Mouse (Mus musculus) kidney, adult 2 months (tissue): ENCODE measurements at regions not wholly inside any gene's neighbourhood (a gene's known extent, or its start where the extent isn't known, plus 50 kb on each side); places are given as distances from the start of the nearest gene placed in this dataset.

Experiments
- DNase-seq: peaks from one replicate; pipeline ENCODE4 v3.0.0; 2021
- H3K27ac ChIP-seq: fragments of 200-500 bp; 2 replicates; pipeline ENCODE4 v1.5.1; 2012; ENCODE audit warnings: low read depth, low read length, control low read depth, inconsistent platforms; ENCODE audit not compliant: insufficient read depth
- H3K27me3 ChIP-seq: fragments of 200-500 bp; replicated peaks from 2 replicates; pipeline ENCODE4 v1.6.1; 2012; ENCODE audit warnings: mild to moderate bottlenecking, moderate library complexity, low read length, inconsistent platforms; ENCODE audit not compliant: control insufficient read depth, insufficient read depth
- H3K36me3 ChIP-seq: fragments of 200-500 bp; 2 replicates; pipeline ENCODE4 v1.6.1; 2012; ENCODE audit warnings: mild to moderate bottlenecking, moderate library complexity, low read length, inconsistent platforms; ENCODE audit not compliant: control insufficient read depth, insufficient read depth
- H3K4me1 ChIP-seq: fragments of 200-500 bp; 2 replicates; pipeline ENCODE4 v1.6.1; 2011; ENCODE audit warnings: low read length; ENCODE audit not compliant: control insufficient read depth, insufficient read depth
- H3K4me3 ChIP-seq: fragments of 200-500 bp; 2 replicates; pipeline ENCODE4 v1.5.1; 2011; ENCODE audit warnings: mild to moderate bottlenecking, low read depth, low read length, control low read depth; ENCODE audit not compliant: insufficient read depth
- CTCF ChIP-seq: fragments of 200-500 bp; conservative IDR thresholded peaks from 2 replicates; pipeline ENCODE4 v1.5.1; 2011; ENCODE audit warnings: low read depth, mild to moderate bottlenecking, control low read depth, low read length, moderate library complexity, mixed read lengths; ENCODE audit not compliant: insufficient read depth, insufficient read length
- POLR2A ChIP-seq: fragments of 200-500 bp; IDR thresholded peaks from one replicate; pipeline ENCODE4 v1.6.1; 2011; ENCODE audit warnings: low read depth, low read length, control low read depth
- WGBS: fragments of 180-500 bp; shearing (Covaris S2); methylation state at CpG from one replicate; pipeline ENCODE4 v1.1.7; 2018; 5-methylcytosine and 5-hydroxymethylcytosine counted together

DNA sequence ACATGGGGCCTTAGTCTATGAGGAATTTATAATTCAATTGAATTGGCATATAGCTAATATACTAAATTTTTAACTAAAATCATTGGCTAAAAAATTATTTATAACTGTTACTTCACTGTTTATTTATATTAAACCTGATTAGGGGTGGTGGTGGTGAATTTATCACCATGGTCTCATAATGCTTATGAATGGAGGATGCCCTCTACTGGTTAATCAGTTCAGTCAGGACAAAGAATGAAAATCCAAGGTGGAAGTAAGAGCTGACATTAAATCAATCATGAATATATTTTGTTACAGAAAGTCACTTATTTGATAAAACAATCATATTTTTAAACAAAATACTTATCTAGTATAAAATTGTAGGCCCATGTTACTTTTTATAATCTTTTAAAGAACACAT, 104.3 kb upstream of the Rgs1 start:
- H3K27ac ChIP-seq, result no peak overlapping the region
- H3K4me3 ChIP-seq, result no peak overlapping the region
- DNase-seq, result no peak
- no peaks in the 10 kb centered on the region for H3K36me3 ChIP-seq
- TF ChIP-seq CTCF (no peak), POLR2A (no peak)
- no peaks in the 10 kb centered on the region for H3K4me1 ChIP-seq
- no peaks in the 10 kb centered on the region for H3K27me3 ChIP-seq

DNA sequence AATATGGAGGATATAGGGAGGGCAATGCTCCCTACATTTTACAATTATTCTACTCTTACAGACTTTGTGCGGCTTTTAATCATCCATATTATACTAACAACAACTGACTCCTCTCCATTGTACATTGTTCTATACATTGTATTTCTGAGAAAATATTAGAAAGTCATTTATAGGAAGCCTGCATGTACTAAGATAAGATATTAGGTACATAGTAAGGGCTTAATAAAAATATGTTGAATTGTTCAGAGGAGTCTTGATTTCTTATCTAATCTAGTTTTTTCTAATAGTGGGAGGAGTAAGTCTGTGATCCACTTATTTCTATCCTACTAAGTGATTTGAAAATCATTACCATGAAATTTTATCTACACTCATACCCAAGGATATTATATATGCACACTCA, 94.8 kb upstream of the Rgs1 start:
- H3K4me1 ChIP-seq, result no peaks in the 10 kb centered on the region
- WGBS, result 95% methylated on average over 1 of the region's 1 CpGs
- DNase-seq, result no peak
- no peak for TF ChIP-seq CTCF
- TF ChIP-seq POLR2A, result no peak
- H3K27ac ChIP-seq, result no peak overlapping the region
- H3K36me3 ChIP-seq, result no peaks in the 10 kb centered on the region
- H3K27me3 ChIP-seq, result no peaks in the 10 kb centered on the region
- no peak overlapping the region for H3K4me3 ChIP-seq

GRCm38 (mm10) chr1:144343299-144343698, 94.3 kb upstream of the Rgs1 start:
- no peak for DNase-seq
- Histone ChIP-seq H3K4me3 (no peak overlapping the region), H3K36me3 (no peaks in the 10 kb centered on the region), H3K27ac (no peak overlapping the region), H3K4me1 (no peaks in the 10 kb centered on the region), H3K27me3 (no peaks in the 10 kb centered on the region)
- WGBS, result 50% methylated on average over 5 of the region's 5 CpGs
- TF ChIP-seq POLR2A (no peak), CTCF (no peak)

GRCm38 (mm10) chr1:144337572-144337971, 88.5 kb upstream of the Rgs1 start:
- Histone ChIP-seq H3K4me1 (no peaks in the 10 kb centered on the region), H3K4me3 (no peak overlapping the region), H3K36me3 (no peaks in the 10 kb centered on the region), H3K27me3 (no peaks in the 10 kb centered on the region), H3K27ac (no peak overlapping the region)
- WGBS, result 81% methylated on average over 2 of the region's 2 CpGs
- TF ChIP-seq CTCF (no peak), POLR2A (no peak)
- DNase-seq, result no peak

DNA sequence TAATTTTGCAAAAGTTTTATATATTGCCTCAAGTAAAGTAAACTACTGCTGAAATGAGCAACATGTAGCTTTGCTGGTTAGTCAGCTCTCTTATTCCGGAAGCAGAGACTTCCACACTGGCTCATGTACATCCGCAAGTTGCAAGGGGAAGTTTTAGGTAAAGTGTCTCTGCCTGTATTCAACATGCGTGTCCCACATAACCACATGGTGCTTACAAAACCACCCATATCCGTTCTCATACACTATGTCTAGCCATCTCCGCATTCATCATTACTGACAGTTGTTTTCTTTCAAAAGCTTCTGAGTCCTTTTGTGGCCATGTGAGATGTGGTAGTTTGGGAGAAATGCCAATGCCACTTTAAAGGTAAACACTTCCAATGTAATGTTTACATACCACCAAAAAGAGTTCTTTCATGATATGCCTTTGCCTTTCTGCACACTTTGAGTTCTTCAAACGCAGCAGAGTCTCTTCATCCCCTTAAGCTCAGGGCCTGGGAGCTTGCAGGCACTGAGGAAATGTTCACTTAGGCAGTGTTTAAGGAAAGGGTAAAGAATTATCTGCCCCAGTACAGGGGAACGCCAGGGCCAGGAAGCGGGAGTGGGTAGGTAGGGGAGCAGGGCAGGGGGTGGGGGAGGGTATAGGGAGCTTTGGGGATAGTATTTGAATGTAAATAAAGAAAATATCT, 81.5 kb upstream of the Rgs1 start:
- no peak overlapping the region for H3K4me3 ChIP-seq
- no peaks in the 10 kb centered on the region for H3K27me3 ChIP-seq
- WGBS, result 77% methylated on average over 8 of the region's 8 CpGs
- H3K27ac ChIP-seq, result no peak overlapping the region
- no peak for TF ChIP-seq POLR2A
- no peak for TF ChIP-seq CTCF
- DNase-seq, result no peak
- no peaks in the 10 kb centered on the region for H3K4me1 ChIP-seq
- H3K36me3 ChIP-seq, result no peaks in the 10 kb centered on the region

GRCm38 (mm10) chr1:144319406-144319805, 70.4 kb upstream of the Rgs1 start:
- Histone ChIP-seq H3K27ac (no peak overlapping the region), H3K36me3 (no peaks in the 10 kb centered on the region), H3K4me1 (no peaks in the 10 kb centered on the region), H3K27me3 (no peaks in the 10 kb centered on the region), H3K4me3 (no peak overlapping the region)
- 77% methylated on average over 6 of the region's 6 CpGs for WGBS
- DNase-seq, result no peak
- TF ChIP-seq POLR2A (no peak), CTCF (no peak)

- no peak for DNase-seq
- 68% methylated on average over 1 of the region's 1 CpGs for WGBS
- H3K27ac ChIP-seq, result no peak overlapping the region
- H3K4me1 ChIP-seq, result no peaks in the 10 kb centered on the region
- no peak overlapping the region for H3K4me3 ChIP-seq
- TF ChIP-seq CTCF (no peak), POLR2A (no peak)
- H3K36me3 ChIP-seq, result no peaks in the 10 kb centered on the region
- H3K27me3 ChIP-seq, result no peaks in the 10 kb centered on the region
Measured at GRCm38 (mm10) chr1:144318289-144318688, 69.2 kb upstream of the Rgs1 start.

DNA sequence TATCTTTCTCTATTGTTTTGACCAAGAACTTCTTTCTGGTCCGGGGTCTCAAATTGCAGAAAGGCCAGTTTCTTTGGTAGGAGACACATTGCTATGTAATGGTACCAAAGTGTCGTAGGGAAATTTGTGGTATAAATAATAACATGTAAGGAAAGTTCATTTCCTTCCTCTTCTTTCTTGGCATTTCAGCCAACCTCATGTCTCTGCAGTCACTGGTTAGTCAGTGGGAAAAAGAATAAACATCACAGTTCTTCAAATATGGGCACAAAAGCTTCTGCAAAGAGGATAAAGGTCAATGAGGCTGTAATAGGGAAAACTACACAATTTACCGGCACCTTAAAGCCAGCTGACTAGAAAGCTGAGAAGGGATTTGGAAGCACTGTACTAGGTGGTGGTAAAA, 68.5 kb upstream of the Rgs1 start:
- no peaks in the 10 kb centered on the region for H3K27me3 ChIP-seq
- H3K27ac ChIP-seq, result no peak overlapping the region
- WGBS, result 73% methylated on average over 3 of the region's 3 CpGs
- no peak for DNase-seq
- no peaks in the 10 kb centered on the region for H3K4me1 ChIP-seq
- TF ChIP-seq CTCF (no peak), POLR2A (no peak)
- no peaks in the 10 kb centered on the region for H3K36me3 ChIP-seq
- H3K4me3 ChIP-seq, result no peak overlapping the region
